Mouse (Mus musculus): ENCODE data around the gene Itga10. TPM values are rescaled to one million over a fixed set of nuclear protein-coding genes. Genes with fewer than 3 reads are reported as not detected.

The Itga10 gene
- polyA plus RNA-seq, 1 experiment: 0.44 TPM

- Histone ChIP-seq H3K4me3 (ENCODE audit: insufficient read depth, low read length) (no peak overlapping the region), H3K27ac (ENCODE audit: insufficient read depth, low read depth, low read length) (no peak overlapping the region), H3K4me1 (ENCODE audit: control insufficient read depth, insufficient read depth, low read length) (peaks cover 11% of the 10 kb centered on the region)
- TF ChIP-seq POLR2A (IDR thresholded peaks at IDR 0.05; ENCODE audit: borderline replicate concordance, low read depth, low read length): no peak
- TF ChIP-seq CTCF (IDR thresholded peaks at IDR 0.05; ENCODE audit: low read depth, low read length): no peak
These were observed 21.5 kb downstream of the Itga10 start for GRCm38 (mm10) chr3:96666916-96667315.

- no peak overlapping the region for H3K27ac ChIP-seq (ENCODE audit: insufficient read depth, low read depth, low read length)
- peaks cover 10% of the 10 kb centered on the region for H3K4me1 ChIP-seq (ENCODE audit: control insufficient read depth, insufficient read depth, low read length)
- no peak for TF ChIP-seq CTCF (IDR thresholded peaks at IDR 0.05; ENCODE audit: low read depth, low read length)
- no peak for TF ChIP-seq POLR2A (IDR thresholded peaks at IDR 0.05; ENCODE audit: borderline replicate concordance, low read depth, low read length)
- H3K4me3 ChIP-seq (ENCODE audit: insufficient read depth, low read length): no peak overlapping the region
These were observed 21.9 kb downstream of the Itga10 start for GRCm38 (mm10) chr3:96667316-96667715.

- H3K4me1 ChIP-seq (ENCODE audit: control insufficient read depth, insufficient read depth, low read length): peaks cover 10% of the 10 kb centered on the region
These were observed 23.2 kb downstream of the Itga10 start for GRCm38 (mm10) chr3:96668424-96669067.

GRCm38 (mm10) chr3:96669727-96670468 lies 24.5 kb downstream of the Itga10 start, which contains the start of gene Ankrd35:
Gene Ankrd35, plus strand, starts transcription at chr3:96670131.
- H3K27ac ChIP-seq (ENCODE audit: insufficient read depth, low read depth, low read length): no peak within 1 kb of the TSS
- H3K4me1 ChIP-seq (ENCODE audit: control insufficient read depth, insufficient read depth, low read length): peaks cover 8% of the 10 kb centered on the region
- peak within 1 kb of the TSS; percentile 60 for H3K4me3 ChIP-seq (ENCODE audit: insufficient read depth, low read length)
- TF ChIP-seq POLR2A (IDR thresholded peaks at IDR 0.05; ENCODE audit: borderline replicate concordance, low read depth, low read length) (no peak), CTCF (IDR thresholded peaks at IDR 0.05; ENCODE audit: low read depth, low read length) (no peak)

More at GRCm38 (mm10) chr3:96668424-96669067, 23.2 kb downstream of the Itga10 start:
- TF ChIP-seq CTCF (IDR thresholded peaks at IDR 0.05; ENCODE audit: low read depth, low read length) (no peak), POLR2A (IDR thresholded peaks at IDR 0.05; ENCODE audit: borderline replicate concordance, low read depth, low read length) (no peak)
- no peak overlapping the region for H3K4me3 ChIP-seq (ENCODE audit: insufficient read depth, low read length)
- no peak overlapping the region for H3K27ac ChIP-seq (ENCODE audit: insufficient read depth, low read depth, low read length)

DNA sequence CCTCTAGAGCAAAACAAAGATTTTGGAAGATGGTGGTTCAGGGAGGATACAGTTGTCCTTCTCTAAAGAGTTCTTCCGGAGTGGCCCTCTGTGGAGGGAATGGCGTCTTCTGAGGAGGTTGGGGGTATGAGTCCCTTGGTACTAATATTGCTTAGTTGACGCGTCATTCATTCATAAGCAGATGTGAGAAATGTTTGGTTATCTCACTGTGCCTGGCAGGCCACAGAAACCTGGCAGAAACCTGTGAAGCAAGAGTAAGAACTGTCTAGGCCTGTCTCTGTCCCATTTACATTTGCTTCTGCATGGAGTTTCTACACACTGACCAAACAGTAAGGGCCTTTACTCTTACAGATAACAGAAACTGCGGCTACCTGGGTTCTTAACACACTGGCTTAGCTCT lies 26.1 kb downstream of the Itga10 start:
- Histone ChIP-seq H3K4me1 (ENCODE audit: control insufficient read depth, insufficient read depth, low read length) (peaks cover 8% of the 10 kb centered on the region), H3K4me3 (ENCODE audit: insufficient read depth, low read length) (no peak overlapping the region), H3K27ac (ENCODE audit: insufficient read depth, low read depth, low read length) (no peak overlapping the region)
- TF ChIP-seq CTCF (IDR thresholded peaks at IDR 0.05; ENCODE audit: low read depth, low read length): no peak
- no peak for TF ChIP-seq POLR2A (IDR thresholded peaks at IDR 0.05; ENCODE audit: borderline replicate concordance, low read depth, low read length)

- TF ChIP-seq POLR2A (IDR thresholded peaks at IDR 0.05; ENCODE audit: borderline replicate concordance, low read depth, low read length) (no peak), CTCF (IDR thresholded peaks at IDR 0.05; ENCODE audit: low read depth, low read length) (no peak)
- H3K4me1 ChIP-seq (ENCODE audit: control insufficient read depth, insufficient read depth, low read length): peaks cover 8% of the 10 kb centered on the region
- H3K4me3 ChIP-seq (ENCODE audit: insufficient read depth, low read length): no peak overlapping the region
- no peak overlapping the region for H3K27ac ChIP-seq (ENCODE audit: insufficient read depth, low read depth, low read length)
These were observed 28.1 kb downstream of the Itga10 start for GRCm38 (mm10) chr3:96673514-96673913.

GRCm38 (mm10) chr3:96674442-96674841 lies 29.1 kb downstream of the Itga10 start:
- H3K27ac ChIP-seq (ENCODE audit: insufficient read depth, low read depth, low read length): no peak overlapping the region
- no peak for TF ChIP-seq CTCF (IDR thresholded peaks at IDR 0.05; ENCODE audit: low read depth, low read length)
- TF ChIP-seq POLR2A (IDR thresholded peaks at IDR 0.05; ENCODE audit: borderline replicate concordance, low read depth, low read length): no peak
- peaks cover 8% of the 10 kb centered on the region for H3K4me1 ChIP-seq (ENCODE audit: control insufficient read depth, insufficient read depth, low read length)
- no peak overlapping the region for H3K4me3 ChIP-seq (ENCODE audit: insufficient read depth, low read length)

DNA sequence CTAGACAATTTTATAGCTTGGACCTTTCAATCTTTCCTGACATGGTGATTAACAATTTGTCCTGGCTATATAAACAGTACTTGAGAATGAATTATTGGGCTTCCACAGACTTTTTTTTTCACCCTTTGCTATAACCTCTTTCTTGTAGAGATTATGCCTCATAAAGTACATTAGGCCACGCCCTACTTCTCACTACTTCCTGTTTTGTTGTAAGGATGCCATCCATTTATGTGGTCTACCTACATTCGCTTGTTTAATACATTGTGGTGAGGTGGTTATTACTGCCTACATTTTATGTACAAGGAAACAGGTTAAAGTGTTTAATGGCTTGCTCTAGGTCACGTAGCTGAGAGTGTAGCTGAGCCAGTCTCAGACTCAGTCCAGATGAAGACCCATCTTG lies 29.8 kb downstream of the Itga10 start:
- H3K4me1 ChIP-seq (ENCODE audit: control insufficient read depth, insufficient read depth, low read length): peaks cover 6% of the 10 kb centered on the region
- no peak for TF ChIP-seq POLR2A (IDR thresholded peaks at IDR 0.05; ENCODE audit: borderline replicate concordance, low read depth, low read length)
- TF ChIP-seq CTCF (IDR thresholded peaks at IDR 0.05; ENCODE audit: low read depth, low read length): no peak
- no peak overlapping the region for H3K27ac ChIP-seq (ENCODE audit: insufficient read depth, low read depth, low read length)
- no peak overlapping the region for H3K4me3 ChIP-seq (ENCODE audit: insufficient read depth, low read length)

DNA sequence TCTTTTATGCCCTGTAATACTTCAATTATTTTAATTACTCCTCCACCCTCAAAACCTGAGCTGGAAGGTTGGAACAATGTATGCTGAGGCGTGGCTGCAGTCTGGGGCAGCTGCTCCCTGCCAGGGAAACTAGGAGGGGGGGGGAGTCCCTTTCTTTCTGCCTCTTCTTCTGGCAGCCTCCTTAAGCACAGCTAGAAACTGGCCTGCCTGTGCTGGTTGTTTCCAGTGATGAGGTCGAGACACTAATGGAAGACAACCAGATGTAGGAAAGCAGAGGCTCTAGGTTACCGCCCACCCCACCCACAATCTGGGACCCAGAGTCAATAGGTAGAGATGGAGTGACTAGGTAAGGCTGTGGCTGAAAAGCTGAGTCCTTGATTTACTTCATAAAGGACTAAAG lies 30.3 kb downstream of the Itga10 start:
- Histone ChIP-seq H3K4me1 (ENCODE audit: control insufficient read depth, insufficient read depth, low read length) (peaks cover under 1% of the 10 kb centered on the region), H3K4me3 (ENCODE audit: insufficient read depth, low read length) (no peak overlapping the region), H3K27ac (ENCODE audit: insufficient read depth, low read depth, low read length) (no peak overlapping the region)
- TF ChIP-seq POLR2A (IDR thresholded peaks at IDR 0.05; ENCODE audit: borderline replicate concordance, low read depth, low read length) (no peak), CTCF (IDR thresholded peaks at IDR 0.05; ENCODE audit: low read depth, low read length) (no peak)

DNA sequence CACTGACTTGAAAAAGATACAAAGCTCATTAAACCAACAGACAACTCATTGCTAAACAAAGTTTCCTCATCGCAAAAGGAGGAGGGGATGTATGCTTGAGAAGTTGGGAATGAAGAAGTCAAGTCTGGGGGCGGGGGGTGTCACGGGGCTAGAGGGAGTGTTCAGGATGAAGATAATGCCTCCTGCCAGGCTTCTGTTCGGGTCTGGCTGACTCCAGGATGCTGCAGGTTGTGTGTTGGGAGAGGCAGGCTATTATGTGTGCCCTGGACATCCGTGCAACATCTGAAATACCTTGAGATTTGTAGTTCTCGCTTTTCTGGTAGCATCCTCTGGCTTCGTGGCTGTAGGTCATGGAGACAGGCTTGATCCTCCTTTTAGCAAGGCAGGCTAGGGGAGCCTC lies 33.1 kb downstream of the Itga10 start:
- no peak overlapping the region for H3K27ac ChIP-seq (ENCODE audit: insufficient read depth, low read depth, low read length)
- no peaks in the 10 kb centered on the region for H3K4me1 ChIP-seq (ENCODE audit: control insufficient read depth, insufficient read depth, low read length)
- no peak overlapping the region for H3K4me3 ChIP-seq (ENCODE audit: insufficient read depth, low read length)
- TF ChIP-seq CTCF (IDR thresholded peaks at IDR 0.05; ENCODE audit: low read depth, low read length) (no peak), POLR2A (IDR thresholded peaks at IDR 0.05; ENCODE audit: borderline replicate concordance, low read depth, low read length) (no peak)

All from bone marrow macrophage, adult 2 months (primary cell).